Comparison of ENCODE assay signal across 8 mouse cellular contexts in the genomic region with DNA sequence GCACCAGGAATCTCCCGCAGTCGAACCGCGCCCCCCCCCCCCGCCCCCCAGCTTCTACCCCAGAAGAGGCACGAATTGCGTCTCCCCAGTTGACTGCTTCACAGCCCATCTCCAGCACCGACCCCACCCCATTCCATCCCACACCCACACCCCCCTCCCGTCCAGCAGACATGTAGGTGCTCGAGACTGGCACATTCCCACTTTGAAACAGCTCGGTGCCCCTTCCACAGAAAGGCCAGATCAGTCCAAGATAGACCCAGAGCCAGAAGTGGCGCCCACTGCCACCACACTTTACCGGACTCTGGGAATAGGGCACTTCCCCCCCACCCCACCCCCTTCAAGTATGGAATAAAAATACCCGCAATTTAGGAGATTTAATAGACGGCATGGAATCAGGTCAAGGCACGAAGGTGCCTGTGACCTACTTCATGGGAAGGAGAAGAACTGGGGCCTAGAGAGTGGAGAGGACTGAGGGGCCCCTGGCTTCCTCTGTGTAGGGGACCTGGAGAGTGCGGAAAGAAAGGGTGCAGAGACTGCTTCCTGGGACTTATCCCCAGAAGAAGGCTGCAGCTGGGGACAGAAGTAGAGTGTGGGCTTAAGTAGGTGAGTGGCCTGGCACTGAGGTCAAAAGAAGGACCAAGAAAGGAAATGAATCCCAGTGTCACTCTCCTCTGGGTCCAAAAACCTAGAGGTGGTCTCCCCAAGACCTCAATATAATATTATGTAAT. TPM values are rescaled to one million over a fixed set of nuclear protein-coding genes. Genes with fewer than 3 reads are reported as not detected.
A peak's percentile ranks its signal among the peaks of the same experiment; 100 is the strongest.
DNase-seq lines count a peak whose midpoint lies in the region; ATAC-seq and TF ChIP-seq lines count a peak whose summit lies in the region.

No protein-coding gene starts in this region.

- no peak for DNase-seq in cerebellum, adult 2 months
- no peak for DNase-seq in cerebellum, postnatal 10 days
- DNase-seq in testis, postnatal 10 days (ENCODE audit: low spot score): no peak
- DNase-seq in layer of hippocampus, adult 8-10 months (ENCODE audit: low spot score in 2 of 2): no peak
- no peak for DNase-seq in layer of hippocampus, postnatal 10 days (ENCODE audit: low spot score in 2 of 2)

- no peaks in the 10 kb centered on the region for H3K9me3 ChIP-seq in limb, embryonic 13.5 days
- H3K9me3 ChIP-seq in stomach, embryonic 15.5 days: no peaks in the 10 kb centered on the region

- H3K9ac ChIP-seq in limb, embryonic 13.5 days: peak overlapping the region; percentile 69; the same call in 1 of the 2 replicates
- H3K9ac ChIP-seq in stomach, embryonic 15.5 days: no peak overlapping the region

- H3K4me2 ChIP-seq in limb, embryonic 13.5 days (replicated peaks): peak overlapping the region; percentile 88
- H3K4me2 ChIP-seq in stomach, embryonic 15.5 days: peak overlapping the region; percentile 77

- no peaks in the 10 kb centered on the region for H3K27me3 ChIP-seq in cerebellum, adult 2 months (ENCODE audit: control insufficient read depth, insufficient read depth, low read length)
- H3K27me3 ChIP-seq in testis, adult 2 months (ENCODE audit: control insufficient read depth, insufficient read depth, low read length): no peaks in the 10 kb centered on the region
- H3K27me3 ChIP-seq in limb, embryonic 13.5 days: peaks cover 37% of the 10 kb centered on the region
- H3K27me3 ChIP-seq in stomach, embryonic 15.5 days (replicated peaks): peaks cover 17% of the 10 kb centered on the region

- TF ChIP-seq CTCF in cerebellum, adult 2 months (IDR thresholded peaks at IDR 0.05; ENCODE audit: borderline replicate concordance, insufficient read depth, low read depth, low read length): no peak
- TF ChIP-seq CTCF in testis, adult 2 months (IDR thresholded peaks at IDR 0.05; ENCODE audit: control insufficient read depth, insufficient read depth, insufficient replicate concordance, low read depth, low read length): no peak

- no peaks in the 10 kb centered on the region for H3K36me3 ChIP-seq in testis, adult 2 months (ENCODE audit: control insufficient read depth, insufficient read depth, low read length)
- H3K36me3 ChIP-seq in limb, embryonic 13.5 days: no peaks in the 10 kb centered on the region
- no peaks in the 10 kb centered on the region for H3K36me3 ChIP-seq in stomach, embryonic 15.5 days

- ATAC-seq in limb, embryonic 13.5 days (ENCODE audit: low FRiP score, low read depth): no peak
- ATAC-seq in stomach, embryonic 15.5 days (ENCODE audit: insufficient read depth, low FRiP score, low read depth): no peak

- no peak overlapping the region for H3K27ac ChIP-seq in cerebellum, adult 2 months (ENCODE audit: insufficient read depth, low read length)
- H3K27ac ChIP-seq in testis, adult 2 months (ENCODE audit: control insufficient read depth, insufficient read depth, low read depth, low read length): no peak overlapping the region
- H3K27ac ChIP-seq in limb, embryonic 13.5 days: no peak overlapping the region
- no peak overlapping the region for H3K27ac ChIP-seq in stomach, embryonic 15.5 days

- no peak for TF ChIP-seq POLR2A in cerebellum, adult 2 months (IDR thresholded peaks at IDR 0.05; ENCODE audit: borderline replicate concordance, insufficient read depth, low read length)
- TF ChIP-seq POLR2A in testis, adult 2 months (IDR thresholded peaks at IDR 0.05; ENCODE audit: control insufficient read depth, low read depth, low read length): no peak

- H3K4me1 ChIP-seq in cerebellum, adult 2 months (ENCODE audit: control insufficient read depth, insufficient read depth, low read length): peaks cover 6% of the 10 kb centered on the region; the same call in 1 of the 2 replicates
- H3K4me1 ChIP-seq in testis, adult 2 months (ENCODE audit: control insufficient read depth, insufficient read depth, low read length): peaks cover 24% of the 10 kb centered on the region
- peaks cover 19% of the 10 kb centered on the region for H3K4me1 ChIP-seq in limb, embryonic 13.5 days
- H3K4me1 ChIP-seq in stomach, embryonic 15.5 days: peaks cover 14% of the 10 kb centered on the region; the same call in 1 of the 2 replicates

- WGBS in cerebellum, adult 2 months: 42% methylated on average over 15 of the region's 17 CpGs
- 26% methylated on average over 17 of the region's 17 CpGs for WGBS in limb, embryonic 13.5 days
- 31% methylated on average over 14 of the region's 17 CpGs for WGBS in stomach, embryonic 15.5 days

- H3K4me3 ChIP-seq in cerebellum, adult 2 months (replicated peaks; ENCODE audit: insufficient read depth, low read depth, low read length): peak overlapping the region; percentile 55
- peak overlapping the region; percentile 92 for H3K4me3 ChIP-seq in testis, adult 2 months (ENCODE audit: control insufficient read depth, low read depth, low read length)
- peak overlapping the region; percentile 82 for H3K4me3 ChIP-seq in limb, embryonic 13.5 days
- peak overlapping the region; percentile 95 for H3K4me3 ChIP-seq in stomach, embryonic 15.5 days (replicated peaks)

RNA-seq across cellular contexts. Expression of a gene that starts 0.7 kb away (rescaled TPM):
- 46.2 and 51.5 TPM in 2 replicates for polyA plus RNA-seq in cerebellum, adult 2 months (2012; rRNA removed)
- polyA plus RNA-seq in testis, adult 2 months (2012; rRNA removed): 64.4 and 70.5 TPM in 2 replicates
- 0.33 and 0.50 TPM in 2 replicates for polyA plus RNA-seq in limb, embryonic 13.5 days (2015; fragmentation: Nextera tagmentation; extraction: Ambion mirVana)
- polyA plus RNA-seq in stomach, embryonic 15.5 days (2015; fragmentation: Nextera tagmentation; extraction: Ambion mirVana): 0.73 and 1.0 TPM in 2 replicates
- 10 to 100 TPM; 18.0 to 21.1 (median 19.8) TPM for total RNA-seq in layer of hippocampus, adult 8-10 months (2022)
- 1 to 10 TPM; 6.8 to 7.1 TPM for total RNA-seq in layer of hippocampus, postnatal 10 days (2021)

RNA-seq across cellular contexts. Expression of a gene that starts 9.1 kb away (rescaled TPM):
- polyA plus RNA-seq in cerebellum, adult 2 months (2012; rRNA removed): 2.0 and 2.2 TPM in 2 replicates
- polyA plus RNA-seq in testis, adult 2 months (2012; rRNA removed): 0.20 and 0.44 TPM in 2 replicates
- polyA plus RNA-seq in limb, embryonic 13.5 days (2015; fragmentation: Nextera tagmentation; extraction: Ambion mirVana): 7.0 and 8.8 TPM in 2 replicates
- 8.2 and 13.4 TPM in 2 replicates for polyA plus RNA-seq in stomach, embryonic 15.5 days (2015; fragmentation: Nextera tagmentation; extraction: Ambion mirVana)
- total RNA-seq in layer of hippocampus, adult 8-10 months (2022): 1 to 10 TPM in 3 of 4 experiments, under 1 TPM in 1; 0.59 to 1.5 (median 1.3) TPM
- 1 to 10 TPM; 2.0 to 2.1 TPM for total RNA-seq in layer of hippocampus, postnatal 10 days (2021)

RNA-seq across cellular contexts. Expression of a gene that starts 35.9 kb away (rescaled TPM):
- polyA plus RNA-seq in cerebellum, adult 2 months (2012; rRNA removed): 34.6 and 37.5 TPM in 2 replicates
- 76.7 and 79.4 TPM in 2 replicates for polyA plus RNA-seq in testis, adult 2 months (2012; rRNA removed)
- polyA plus RNA-seq in limb, embryonic 13.5 days (2015; fragmentation: Nextera tagmentation; extraction: Ambion mirVana): 20.0 and 20.7 TPM in 2 replicates
- 7.3 and 9.5 TPM in 2 replicates for polyA plus RNA-seq in stomach, embryonic 15.5 days (2015; fragmentation: Nextera tagmentation; extraction: Ambion mirVana)
- total RNA-seq in layer of hippocampus, adult 8-10 months (2022): 100 to 1,000 TPM; 123 to 145 (median 134) TPM
- total RNA-seq in layer of hippocampus, postnatal 10 days (2021): 100 to 1,000 TPM; 118 TPM

RNA-seq across cellular contexts. Expression of a gene that starts 39.6 kb away (rescaled TPM):
- polyA plus RNA-seq in cerebellum, adult 2 months (2012; rRNA removed): 746 and 786 TPM in 2 replicates
- polyA plus RNA-seq in testis, adult 2 months (2012; rRNA removed): 236 and 267 TPM in 2 replicates
- polyA plus RNA-seq in limb, embryonic 13.5 days (2015; fragmentation: Nextera tagmentation; extraction: Ambion mirVana): 1,012 and 1,039 TPM in 2 replicates
- polyA plus RNA-seq in stomach, embryonic 15.5 days (2015; fragmentation: Nextera tagmentation; extraction: Ambion mirVana): 855 and 1,061 TPM in 2 replicates
- 100 to 1,000 TPM; 520 to 711 (median 600) TPM for total RNA-seq in layer of hippocampus, adult 8-10 months (2022)
- total RNA-seq in layer of hippocampus, postnatal 10 days (2021): 100 to 1,000 TPM; 648 to 672 TPM

Comparison
In these comparisons a context has a peak if more than half of its experiments do, and no peak if none do; other contexts are left out.
1. RNA of a gene that starts 0.7 kb away (polyA plus RNA-seq): 64.4 to 70.5 TPM in testis, adult 2 months and 46.2 to 51.5 TPM in cerebellum, adult 2 months; 0.73 to 1.0 TPM in stomach, embryonic 15.5 days and 0.33 to 0.50 TPM in limb, embryonic 13.5 days; every median in the first group is over 10 times any median in the second.
2. Peak in every context shown above with its lines, with median percentiles within 50 percentile points of each other: H3K4me3 ChIP-seq.